Mouse (Mus musculus): Measurements from ENCODE around the gene Stap2. TPM values are rescaled to one million over a fixed set of nuclear protein-coding genes. Genes with fewer than 3 reads are reported as not detected.

Stap2 gene
- total and polyA plus RNA-seq, 2 experiments from 2014 or later, result 2.2 to 4.3 TPM

GRCm38 (mm10) chr17:55956129-55956528, 49.3 kb downstream of the Stap2 start:
- ATAC-seq (peak; percentile 16), DNase-seq (peak; percentile 85)
- WGBS, result 1% methylated on average over 26 of the region's 26 CpGs
- H3K27ac ChIP-seq (ENCODE audit: low read depth, low read length), result no peak overlapping the region
- peak overlapping the region; percentile 71 for H3K4me2 ChIP-seq (ENCODE audit: low read depth)
- peak; percentile 16; the same call in 1 of the 2 replicates for TF ChIP-seq CTCF (IDR thresholded peaks at IDR 0.05; ENCODE audit: low read depth)
- no peaks in the 10 kb centered on the region for H3K9me3 ChIP-seq (ENCODE audit: low read length)
- H3K4me3 ChIP-seq (ENCODE audit: low read depth, low read length), result peak overlapping the region; percentile 43
- no peaks in the 10 kb centered on the region for H3K27me3 ChIP-seq (ENCODE audit: insufficient read depth, low read length)
- H3K4me1 ChIP-seq (ENCODE audit: insufficient read depth), result peaks cover 12% of the 10 kb centered on the region
- H3K36me3 ChIP-seq (ENCODE audit: insufficient read depth), result 0 out of 2 replicates have a peak, but pooled peaks cover 2% of the 10 kb centered on the region
- peak overlapping the region; percentile 44 for H3K9ac ChIP-seq

DNA sequence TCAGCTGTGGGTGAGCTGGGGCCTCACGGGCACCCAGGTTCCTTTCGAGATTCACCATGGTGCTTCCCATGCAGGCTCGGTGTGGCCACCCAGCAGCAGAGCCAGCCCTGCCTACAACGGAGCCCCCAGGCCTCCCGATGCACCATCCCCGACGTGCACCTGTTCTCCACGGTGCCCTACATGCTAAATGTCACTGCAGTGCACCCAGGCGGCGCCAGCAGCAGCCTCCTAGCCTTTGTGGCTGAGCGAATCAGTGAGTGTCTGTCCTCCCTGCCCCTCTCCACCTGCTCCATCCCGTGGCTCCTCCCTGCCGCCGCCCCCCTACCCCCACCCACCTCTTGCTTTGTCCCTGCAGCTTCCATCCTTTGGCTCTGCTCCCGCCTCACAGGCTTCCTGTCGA, 51.2 kb downstream of the Stap2 start:
- H3K36me3 ChIP-seq (ENCODE audit: insufficient read depth), result no peaks in the 10 kb centered on the region
- no peak overlapping the region for H3K27ac ChIP-seq (ENCODE audit: low read depth, low read length)
- H3K4me1 ChIP-seq (ENCODE audit: insufficient read depth), result peaks cover 12% of the 10 kb centered on the region
- ATAC-seq (no peak), DNase-seq (no peak)
- H3K4me3 ChIP-seq (ENCODE audit: low read depth, low read length), result no peak overlapping the region
- 38% methylated on average over 15 of the region's 16 CpGs for WGBS
- H3K9me3 ChIP-seq (ENCODE audit: low read length), result no peaks in the 10 kb centered on the region
- H3K9ac ChIP-seq, result no peak overlapping the region
- no peak for TF ChIP-seq CTCF (IDR thresholded peaks at IDR 0.05; ENCODE audit: low read depth)
- no peaks in the 10 kb centered on the region for H3K27me3 ChIP-seq (ENCODE audit: insufficient read depth, low read length)
- H3K4me2 ChIP-seq (ENCODE audit: low read depth), result no peak overlapping the region

- Histone ChIP-seq H3K36me3 (ENCODE audit: insufficient read depth) (no peaks in the 10 kb centered on the region), H3K4me2 (ENCODE audit: low read depth) (no peak overlapping the region), H3K27me3 (ENCODE audit: insufficient read depth, low read length) (no peaks in the 10 kb centered on the region), H3K4me1 (ENCODE audit: insufficient read depth) (peaks cover 12% of the 10 kb centered on the region), H3K9ac (no peak overlapping the region), H3K4me3 (ENCODE audit: low read depth, low read length) (no peak overlapping the region), H3K9me3 (ENCODE audit: low read length) (no peaks in the 10 kb centered on the region), H3K27ac (ENCODE audit: low read depth, low read length) (no peak overlapping the region)
- 79% methylated on average over 6 of the region's 6 CpGs for WGBS
- no peak for TF ChIP-seq CTCF (IDR thresholded peaks at IDR 0.05; ENCODE audit: low read depth)
- DNase-seq (no peak), ATAC-seq (no peak)
Measured at GRCm38 (mm10) chr17:55953751-55954150, 51.6 kb downstream of the Stap2 start.

- Histone ChIP-seq H3K4me2 (ENCODE audit: low read depth) (no peak within 1 kb of the TSS), H3K9ac (no peak within 1 kb of the TSS), H3K9me3 (ENCODE audit: low read length) (no peaks in the 10 kb centered on the region), H3K4me1 (ENCODE audit: insufficient read depth) (peaks cover 6% of the 10 kb centered on the region), H3K4me3 (ENCODE audit: low read depth, low read length) (no peak within 1 kb of the TSS), H3K27me3 (ENCODE audit: insufficient read depth, low read length) (no peaks in the 10 kb centered on the region), H3K27ac (ENCODE audit: low read depth, low read length) (no peak within 1 kb of the TSS), H3K36me3 (ENCODE audit: insufficient read depth) (no peaks in the 10 kb centered on the region)
- 86% methylated on average over 6 of the region's 6 CpGs for WGBS
- TF ChIP-seq CTCF (IDR thresholded peaks at IDR 0.05; ENCODE audit: low read depth), result no peak
- DNase-seq (no peak), ATAC-seq (no peak)
Measured at GRCm38 (mm10) chr17:55952447-55953027, 52.8 kb downstream of the Stap2 start, which contains the start of gene Ebi3. Gene Ebi3 (plus strand): TSS chr17:55952640.

- Histone ChIP-seq H3K9me3 (ENCODE audit: low read length) (no peaks in the 10 kb centered on the region), H3K27me3 (ENCODE audit: insufficient read depth, low read length) (no peaks in the 10 kb centered on the region), H3K36me3 (ENCODE audit: insufficient read depth) (no peaks in the 10 kb centered on the region), H3K4me1 (ENCODE audit: insufficient read depth) (peaks cover 6% of the 10 kb centered on the region), H3K4me3 (ENCODE audit: low read depth, low read length) (no peak overlapping the region), H3K9ac (no peak overlapping the region), H3K27ac (ENCODE audit: low read depth, low read length) (no peak overlapping the region), H3K4me2 (ENCODE audit: low read depth) (no peak overlapping the region)
- no peak for ATAC-seq
- no peak for TF ChIP-seq CTCF (IDR thresholded peaks at IDR 0.05; ENCODE audit: low read depth)
- DNase-seq, result no peak
Measured at GRCm38 (mm10) chr17:55952041-55952440, 53.3 kb downstream of the Stap2 start.

DNA sequence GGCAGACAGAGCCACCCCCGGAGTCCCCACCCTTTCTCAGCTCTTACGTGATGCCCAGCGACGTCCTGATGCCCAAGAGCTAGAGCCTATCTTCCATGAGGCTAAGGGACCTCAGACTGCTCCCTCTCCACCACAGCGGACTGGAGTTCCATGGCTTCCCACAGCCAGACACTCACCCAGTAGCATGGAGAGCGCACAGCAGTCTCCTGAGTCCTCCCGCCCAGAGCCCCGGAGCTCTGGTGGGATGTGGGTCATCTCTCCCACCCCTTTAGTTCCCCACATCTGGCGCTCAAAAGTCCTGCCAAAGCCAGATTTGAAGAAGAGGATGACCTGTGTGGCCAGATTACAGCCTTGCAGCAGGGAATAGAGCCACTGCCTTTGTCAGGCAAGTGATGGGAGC, 54.8 kb downstream of the Stap2 start:
- no peak overlapping the region for H3K9ac ChIP-seq
- H3K27me3 ChIP-seq (ENCODE audit: insufficient read depth, low read length), result no peaks in the 10 kb centered on the region
- no peaks in the 10 kb centered on the region for H3K4me1 ChIP-seq (ENCODE audit: insufficient read depth)
- WGBS, result 78% methylated on average over 9 of the region's 9 CpGs
- no peak for TF ChIP-seq CTCF (IDR thresholded peaks at IDR 0.05; ENCODE audit: low read depth)
- no peak overlapping the region for H3K4me2 ChIP-seq (ENCODE audit: low read depth)
- no peak for ATAC-seq
- H3K4me3 ChIP-seq (ENCODE audit: low read depth, low read length), result no peak overlapping the region
- H3K27ac ChIP-seq (ENCODE audit: low read depth, low read length), result no peak overlapping the region
- H3K9me3 ChIP-seq (ENCODE audit: low read length), result no peaks in the 10 kb centered on the region
- no peaks in the 10 kb centered on the region for H3K36me3 ChIP-seq (ENCODE audit: insufficient read depth)
- DNase-seq, result no peak

- Histone ChIP-seq H3K27me3 (ENCODE audit: insufficient read depth, low read length) (no peaks in the 10 kb centered on the region), H3K9me3 (ENCODE audit: low read length) (no peaks in the 10 kb centered on the region), H3K36me3 (ENCODE audit: insufficient read depth) (no peaks in the 10 kb centered on the region), H3K4me2 (ENCODE audit: low read depth) (no peak within 1 kb of the TSS), H3K4me1 (ENCODE audit: insufficient read depth) (no peaks in the 10 kb centered on the region), H3K9ac (no peak within 1 kb of the TSS), H3K4me3 (ENCODE audit: low read depth, low read length) (no peak within 1 kb of the TSS), H3K27ac (ENCODE audit: low read depth, low read length) (no peak within 1 kb of the TSS)
- DNase-seq (no peak), ATAC-seq (no peak)
- 93% methylated on average over 2 of the region's 2 CpGs for WGBS
- no peak for TF ChIP-seq CTCF (IDR thresholded peaks at IDR 0.05; ENCODE audit: low read depth)
Measured at GRCm38 (mm10) chr17:55949400-55949799, 56.0 kb downstream of the Stap2 start, which contains the start of gene Zfp119b. Gene Zfp119b (minus strand): TSS chr17:55949500.
